ENCODE assay signal across 9 mouse cellular contexts in the genomic region with DNA sequence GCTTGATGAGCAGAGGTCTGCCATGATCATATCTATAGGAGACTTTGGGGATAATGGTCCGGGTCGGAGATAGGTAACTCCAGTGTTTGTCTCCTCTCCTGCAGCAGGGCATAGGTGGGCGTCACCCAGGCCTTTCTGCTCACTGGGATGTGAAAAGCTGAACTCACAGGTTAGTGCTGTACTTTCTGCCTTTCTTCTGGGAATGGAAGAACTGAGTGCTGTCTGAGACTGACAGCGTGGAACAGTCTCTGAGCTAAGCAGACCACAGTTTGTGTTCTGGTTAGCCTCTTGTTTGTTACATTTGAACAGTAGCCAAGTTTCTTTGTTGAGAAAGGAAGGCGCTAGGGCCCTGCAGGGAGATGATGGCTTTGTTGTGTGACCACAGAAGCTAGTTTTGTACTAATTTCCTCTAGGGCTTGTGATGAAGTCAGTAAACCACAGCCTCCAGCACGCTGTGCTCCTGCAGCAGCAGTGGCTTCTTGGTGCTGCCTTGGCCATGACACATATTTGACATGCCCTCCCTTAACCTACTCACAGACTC. TPM values are rescaled to one million over a fixed set of nuclear protein-coding genes. Genes with fewer than 3 reads are reported as not detected.
DNase-seq lines count a peak whose midpoint lies in the region; ATAC-seq and TF ChIP-seq lines count a peak whose summit lies in the region.
"Had no signal": no experiment of that assay in that cellular context is flagged by ENCODE, and none has a peak within 500 bp of the region (broad histone marks: within the 10 kb centered on the region; RNA-seq: fewer than 3 reads in every experiment).

No protein-coding gene starts in this region.

- no peak for ATAC-seq in stomach, embryonic 15.5 days (ENCODE audit: insufficient read depth, low FRiP score, low read depth)
- no peak for ATAC-seq in stomach, postnatal 0 days (ENCODE audit: low FRiP score, low TSS enrichment)
- ATAC-seq in heart, embryonic 12.5 days (ENCODE audit: insufficient number of reproducible peaks, low FRiP score) = no peak; the same call in 1 of the 2 replicates
- ATAC-seq in intestine, embryonic 15.5 days = no peak

- no peaks in the 10 kb centered on the region for H3K9me3 ChIP-seq in stomach, embryonic 15.5 days
- H3K9me3 ChIP-seq in stomach, postnatal 0 days (ENCODE audit: control insufficient read depth, low read length) = no peaks in the 10 kb centered on the region
- H3K9me3 ChIP-seq in heart, embryonic 12.5 days (replicated peaks) = no peaks in the 10 kb centered on the region
- H3K9me3 ChIP-seq in intestine, embryonic 15.5 days = no peaks in the 10 kb centered on the region
- H3K9me3 ChIP-seq: embryonic facial prominence, embryonic 12.5 days had no signal

- no peak overlapping the region for H3K4me3 ChIP-seq in stomach, embryonic 15.5 days (replicated peaks)
- H3K4me3 ChIP-seq in stomach, postnatal 0 days (ENCODE audit: low read depth, low read length) = no peak overlapping the region
- no peak overlapping the region for H3K4me3 ChIP-seq in heart, embryonic 12.5 days
- H3K4me3 ChIP-seq in intestine, embryonic 15.5 days (replicated peaks) = no peak overlapping the region
- H3K4me3 ChIP-seq: embryonic facial prominence, embryonic 12.5 days had no signal

- H3K4me2 ChIP-seq in stomach, embryonic 15.5 days = no peak overlapping the region
- no peak overlapping the region for H3K4me2 ChIP-seq in stomach, postnatal 0 days (replicated peaks; ENCODE audit: low read depth)
- no peak overlapping the region for H3K4me2 ChIP-seq in heart, embryonic 12.5 days
- no peak overlapping the region for H3K4me2 ChIP-seq in intestine, embryonic 15.5 days (replicated peaks)
- H3K4me2 ChIP-seq: embryonic facial prominence, embryonic 12.5 days had no signal

- TF ChIP-seq CTCF in stomach, postnatal 0 days (IDR thresholded peaks at IDR 0.05; ENCODE audit: low read depth) = no peak

- no peak for TF ChIP-seq EP300 in stomach, postnatal 0 days (optimal IDR thresholded peaks at IDR 0.05)

- H3K4me1 ChIP-seq in stomach, embryonic 15.5 days = no peaks in the 10 kb centered on the region
- no peaks in the 10 kb centered on the region for H3K4me1 ChIP-seq in stomach, postnatal 0 days (replicated peaks; ENCODE audit: control insufficient read depth, insufficient read depth)
- 0 out of 2 replicates have a peak, but pooled peaks cover 6% of the 10 kb centered on the region for H3K4me1 ChIP-seq in heart, embryonic 12.5 days (replicated peaks)
- no peaks in the 10 kb centered on the region for H3K4me1 ChIP-seq in intestine, embryonic 15.5 days (replicated peaks)
- H3K4me1 ChIP-seq: embryonic facial prominence, embryonic 12.5 days had no signal

- DNase-seq in stomach, postnatal 0 days (ENCODE audit: low spot score) = no peak
- peak; percentile 54 to 55 for DNase-seq in lung, adult 18-20 months
- peak; percentile 87 to 88 for DNase-seq in spleen, postnatal 36 days (ENCODE audit: low spot score in 2 of 2)
- no peak for DNase-seq in testis, postnatal 14 days (ENCODE audit: low spot score)
- no peak for DNase-seq in cerebellum, postnatal 14 days

- H3K9ac ChIP-seq in stomach, embryonic 15.5 days = no peak overlapping the region
- no peak overlapping the region for H3K9ac ChIP-seq in stomach, postnatal 0 days (ENCODE audit: low read length)
- no peak overlapping the region for H3K9ac ChIP-seq in heart, embryonic 12.5 days
- no peak overlapping the region for H3K9ac ChIP-seq in intestine, embryonic 15.5 days
- H3K9ac ChIP-seq: embryonic facial prominence, embryonic 12.5 days had no signal

- 0 out of 2 replicates have a peak overlapping the region, but pooled peaks have one; percentile 9 for H3K27ac ChIP-seq in stomach, embryonic 15.5 days
- H3K27ac ChIP-seq in stomach, postnatal 0 days (replicated peaks) = no peak overlapping the region
- H3K27ac ChIP-seq in heart, embryonic 12.5 days (ENCODE audit: poor library complexity, severe bottlenecking) = peak overlapping the region; percentile 9; the same call in 1 of the 2 replicates
- H3K27ac ChIP-seq in intestine, embryonic 15.5 days = no peak overlapping the region
- H3K27ac ChIP-seq: embryonic facial prominence, embryonic 12.5 days had no signal

- H3K36me3 ChIP-seq in stomach, embryonic 15.5 days = no peaks in the 10 kb centered on the region
- no peaks in the 10 kb centered on the region for H3K36me3 ChIP-seq in stomach, postnatal 0 days (ENCODE audit: control insufficient read depth, insufficient read depth, low read length)
- H3K36me3 ChIP-seq in heart, embryonic 12.5 days = no peaks in the 10 kb centered on the region
- no peaks in the 10 kb centered on the region for H3K36me3 ChIP-seq in intestine, embryonic 15.5 days
- H3K36me3 ChIP-seq: embryonic facial prominence, embryonic 12.5 days had no signal

- 56% methylated on average over 6 of the region's 6 CpGs for WGBS in stomach, embryonic 15.5 days
- 61% methylated on average over 6 of the region's 6 CpGs for WGBS in stomach, postnatal 0 days
- WGBS in heart, embryonic 12.5 days = 65% methylated on average over 6 of the region's 6 CpGs
- WGBS in intestine, embryonic 15.5 days = 68% methylated on average over 6 of the region's 6 CpGs

- no peaks in the 10 kb centered on the region for H3K27me3 ChIP-seq in stomach, embryonic 15.5 days (replicated peaks)
- H3K27me3 ChIP-seq in stomach, postnatal 0 days (ENCODE audit: control insufficient read depth, insufficient read depth, low read length) = no peaks in the 10 kb centered on the region
- H3K27me3 ChIP-seq in heart, embryonic 12.5 days (replicated peaks) = no peaks in the 10 kb centered on the region
- no peaks in the 10 kb centered on the region for H3K27me3 ChIP-seq in intestine, embryonic 15.5 days (replicated peaks)
- H3K27me3 ChIP-seq: embryonic facial prominence, embryonic 12.5 days had no signal

RNA-seq across cellular contexts. Expression of a gene that starts 0.3 kb away (rescaled TPM):
- polyA plus RNA-seq in stomach, embryonic 15.5 days (2015; fragmentation: Nextera tagmentation; extraction: Ambion mirVana) = 1.8 TPM in 2 replicates
- 0.59 and 0.68 TPM in 2 replicates for polyA plus RNA-seq in stomach, postnatal 0 days (2015; fragmentation: Nextera tagmentation; extraction: Ambion mirVana)
- polyA plus RNA-seq in heart, embryonic 12.5 days (2016; fragmentation: Nextera tagmentation; extraction: Ambion mirVana) = 0.54 and 0.82 TPM in 2 replicates
- 1.4 and 1.9 TPM in 2 replicates for polyA plus RNA-seq in intestine, embryonic 15.5 days (2015; fragmentation: Nextera tagmentation; extraction: Ambion mirVana)

RNA-seq across cellular contexts. Expression of a gene that starts 27.5 kb away (rescaled TPM):
- polyA plus RNA-seq in stomach, embryonic 15.5 days (2015; fragmentation: Nextera tagmentation; extraction: Ambion mirVana) = 0.23 and 0.68 TPM in 2 replicates
- polyA plus RNA-seq in stomach, postnatal 0 days (2015; fragmentation: Nextera tagmentation; extraction: Ambion mirVana) = 4.4 and 5.2 TPM in 2 replicates
- 0.10 and 0.32 TPM in 2 replicates for polyA plus RNA-seq in heart, embryonic 12.5 days (2016; fragmentation: Nextera tagmentation; extraction: Ambion mirVana)
- 4.4 and 9.1 TPM in 2 replicates for polyA plus RNA-seq in intestine, embryonic 15.5 days (2015; fragmentation: Nextera tagmentation; extraction: Ambion mirVana)
- polyA plus RNA-seq: embryonic facial prominence, embryonic 12.5 days had no signal

RNA-seq across cellular contexts. Expression of a gene that starts 50.5 kb away (rescaled TPM):
- polyA plus RNA-seq in stomach, embryonic 15.5 days (2015; fragmentation: Nextera tagmentation; extraction: Ambion mirVana) = 0.19 and 0.68 TPM in 2 replicates
- polyA plus RNA-seq in stomach, postnatal 0 days (2015; fragmentation: Nextera tagmentation; extraction: Ambion mirVana) = 0.30 and 0.61 TPM in 2 replicates
- 0.12 and 0.27 TPM in 2 replicates for polyA plus RNA-seq in heart, embryonic 12.5 days (2016; fragmentation: Nextera tagmentation; extraction: Ambion mirVana)
- not detected in 2 replicates for polyA plus RNA-seq in intestine, embryonic 15.5 days (2015; fragmentation: Nextera tagmentation; extraction: Ambion mirVana)

RNA-seq across cellular contexts. Expression of a gene that starts 50.6 kb away (rescaled TPM):
- polyA plus RNA-seq in stomach, embryonic 15.5 days (2015; fragmentation: Nextera tagmentation; extraction: Ambion mirVana) = 19.5 and 19.6 TPM in 2 replicates
- polyA plus RNA-seq in stomach, postnatal 0 days (2015; fragmentation: Nextera tagmentation; extraction: Ambion mirVana) = 12.2 TPM in 2 replicates
- polyA plus RNA-seq in heart, embryonic 12.5 days (2016; fragmentation: Nextera tagmentation; extraction: Ambion mirVana) = 16.2 and 16.5 TPM in 2 replicates
- 19.4 and 20.6 TPM in 2 replicates for polyA plus RNA-seq in intestine, embryonic 15.5 days (2015; fragmentation: Nextera tagmentation; extraction: Ambion mirVana)

RNA-seq across cellular contexts. Expression of a gene that starts 50.7 kb away (rescaled TPM):
- polyA plus RNA-seq in stomach, embryonic 15.5 days (2015; fragmentation: Nextera tagmentation; extraction: Ambion mirVana) = 21.7 and 24.1 TPM in 2 replicates
- polyA plus RNA-seq in stomach, postnatal 0 days (2015; fragmentation: Nextera tagmentation; extraction: Ambion mirVana) = 15.3 and 16.3 TPM in 2 replicates
- 18.1 and 19.8 TPM in 2 replicates for polyA plus RNA-seq in heart, embryonic 12.5 days (2016; fragmentation: Nextera tagmentation; extraction: Ambion mirVana)
- polyA plus RNA-seq in intestine, embryonic 15.5 days (2015; fragmentation: Nextera tagmentation; extraction: Ambion mirVana) = 21.5 and 22.1 TPM in 2 replicates

Comparison
In these comparisons a context has a peak if more than half of its experiments do, and no peak if none do; other contexts are left out.
1. H3K27ac ChIP-seq: peak in stomach, embryonic 15.5 days (single experiment) and heart, embryonic 12.5 days (single experiment); none in stomach, postnatal 0 days (single experiment) and intestine, embryonic 15.5 days (single experiment).
2. DNase-seq: peak in lung, adult 18-20 months (2 of 2) and spleen, postnatal 36 days (2 of 2); none in stomach, postnatal 0 days (single experiment), testis, postnatal 14 days (single experiment) and cerebellum, postnatal 14 days (0 of 2).